Mouse (Mus musculus) limb, embryonic 14.5 days (tissue): Measurements from ENCODE around the gene Gm14147. TPM values are rescaled to one million over a fixed set of nuclear protein-coding genes. Genes with fewer than 3 reads are reported as not detected.
"Not testable (repeated sequence)": the region's sequence is repeated elsewhere in the genome, so short reads cannot be mapped to it uniquely, and the experiment has no call there.

Experiments
- ATAC-seq: fragments of 200-750 bp; cut with Nextera tagmentation; 2 replicates; pipeline ENCODE4 v1.8.0; 2017; ENCODE audit warnings: low read depth, moderate number of reproducible peaks, moderate TSS enrichment; ENCODE audit not compliant: low FRiP score
- DNase-seq: peaks from one replicate; pipeline ENCODE4 v3.0.0-alpha.2; 2015; ENCODE audit warnings: low spot score
- H3K27ac ChIP-seq: fragments of 300-500 bp; sonication (generic); replicated peaks from 2 replicates; pipeline ENCODE4 v1.5.1; 2014; ENCODE audit warnings: low read depth, mild to moderate bottlenecking, low read length, moderate library complexity, mixed read lengths
- H3K27me3 ChIP-seq: fragments of 300-500 bp; sonication (generic); 2 replicates; pipeline ENCODE4 v1.6.1; 2014; ENCODE audit warnings: low read length, mixed read lengths; ENCODE audit not compliant: control insufficient read depth, insufficient read depth
- H3K36me3 ChIP-seq: fragments of 300-500 bp; sonication (generic); 2 replicates; pipeline ENCODE4 v1.6.1; 2014; ENCODE audit warnings: mild to moderate bottlenecking, low read length, moderate library complexity, mixed read lengths; ENCODE audit not compliant: control insufficient read depth, insufficient read depth
- H3K4me1 ChIP-seq: fragments of 300-500 bp; sonication (generic); 2 replicates; pipeline ENCODE4 v1.6.1; 2014; ENCODE audit warnings: antibody characterized with exemption, low read length, mixed read lengths; ENCODE audit not compliant: control insufficient read depth, insufficient read depth
- H3K4me2 ChIP-seq: fragments of 300-500 bp; sonication (generic); replicated peaks from 2 replicates; pipeline ENCODE4 v1.6.1; 2014; ENCODE audit warnings: low read depth, mild to moderate bottlenecking, low read length, moderate library complexity; ENCODE audit not compliant: severe bottlenecking
- H3K4me3 ChIP-seq: fragments of 300-500 bp; sonication (generic); replicated peaks from 2 replicates; pipeline ENCODE4 v1.5.1; 2014; ENCODE audit warnings: low read length
- H3K9ac ChIP-seq: fragments of 300-500 bp; sonication (generic); 2 replicates; pipeline ENCODE4 v1.6.1; 2014; ENCODE audit warnings: mild to moderate bottlenecking, low read depth, low read length, moderate library complexity; ENCODE audit not compliant: severe bottlenecking
- H3K9me3 ChIP-seq: fragments of 300-500 bp; sonication (generic); 2 replicates; pipeline ENCODE4 v1.6.1; 2016; ENCODE audit warnings: low read length; ENCODE audit not compliant: control insufficient read depth
- POLR2A ChIP-seq: fragments of 200-500 bp; IDR thresholded peaks from 2 replicates; pipeline ENCODE4 v1.8.0; 2012; ENCODE audit warnings: inconsistent platforms, mild to moderate bottlenecking, moderate library complexity, borderline replicate concordance; ENCODE audit not compliant: insufficient read depth, insufficient read length; ENCODE audit errors: extremely low read depth
- WGBS: fragments of 180-500 bp; shearing (Covaris S2); extraction: QIAGEN DNeasy Blood & Tissue Kit; methylation state at CpG from one replicate; pipeline ENCODE4 v1.1.7; 2014; 5-methylcytosine and 5-hydroxymethylcytosine counted together
- polyA plus RNA-seq, 2 experiments: library from polyadenylated mRNA; depleted of rRNA in 1 of 2; stranded (reverse) in 1 of 2; unstranded in 1 of 2; fragments of >200 nt; fragmentation: Nextera tagmentation in 1 of 2; extraction: Ambion mirVana in 1 of 2; gene quantifications; 2 replicates each; pipeline versions ENCODE4 v1.2.1 to v1.2.3; 2012 to 2014

The Gm14147 gene
- polyA plus RNA-seq (2012; rRNA removed), result not detected in 2 replicates
- polyA plus RNA-seq (2014; fragmentation: Nextera tagmentation; extraction: Ambion mirVana), result not detected in 2 replicates

GRCm38 (mm10) chr2:151097945-151098344 is at the start of gene Gm14147:
TSS of gene Gm14147 (plus strand) at chr2:151098245.
- H3K9me3 ChIP-seq, ATAC-seq, H3K27ac ChIP-seq: not testable (repeated sequence)

GRCm38 (mm10) chr2:151056637-151057036 is 41.4 kb upstream of the Gm14147 start:
- H3K4me3 ChIP-seq, result no peak overlapping the region
- ATAC-seq (no peak), DNase-seq (no peak)
- H3K9ac ChIP-seq, result no peak overlapping the region
- H3K27ac ChIP-seq, result no peak overlapping the region
- no peaks in the 10 kb centered on the region for H3K36me3 ChIP-seq
- no peak overlapping the region for H3K4me2 ChIP-seq
- no peak for TF ChIP-seq POLR2A
- H3K27me3 ChIP-seq, result no peaks in the 10 kb centered on the region
- H3K4me1 ChIP-seq, result no peaks in the 10 kb centered on the region
- no peaks in the 10 kb centered on the region; the same call in 1 of the 2 replicates for H3K9me3 ChIP-seq
- WGBS, result 89% methylated on average over 1 of the region's 1 CpGs

More at GRCm38 (mm10) chr2:151097945-151098344, at the start of gene Gm14147:
- not testable (repeated sequence) for DNase-seq, H3K9ac ChIP-seq, H3K4me3 ChIP-seq, H3K36me3 ChIP-seq, H3K27me3 ChIP-seq, H3K4me2 ChIP-seq, H3K4me1 ChIP-seq
- no CpG with 5 or more reads among the region's 3 CpGs for WGBS

- H3K27me3 ChIP-seq, H3K9ac ChIP-seq, H3K36me3 ChIP-seq, H3K4me3 ChIP-seq, H3K4me2 ChIP-seq, H3K9me3 ChIP-seq, DNase-seq, ATAC-seq, H3K4me1 ChIP-seq, H3K27ac ChIP-seq: not testable (repeated sequence)
- WGBS, result no CpG with 5 or more reads among the region's 3 CpGs
Measured at GRCm38 (mm10) chr2:151092250-151092649, 5.8 kb upstream of the Gm14147 start, which contains the start of gene Gm14151. TSS of gene Gm14151 (minus strand) at chr2:151092350.

Other genes starting within 250 kb of the Gm14147 start
- 56.5 and 62.2 TPM in 2 replicates for gene Abhd12, start 193.5 kb upstream of the Gm14147 start, polyA plus RNA-seq (2012; rRNA removed)
- 67.1 and 69.7 TPM in 2 replicates for gene Abhd12, start 193.5 kb upstream of the Gm14147 start, polyA plus RNA-seq (2014; fragmentation: Nextera tagmentation; extraction: Ambion mirVana)
- 25.5 and 30.8 TPM in 2 replicates for gene Gins1, start 192.8 kb upstream of the Gm14147 start, polyA plus RNA-seq (2012; rRNA removed)
- gene Gins1, start 192.8 kb upstream of the Gm14147 start, polyA plus RNA-seq (2014; fragmentation: Nextera tagmentation; extraction: Ambion mirVana), result 43.0 and 45.7 TPM in 2 replicates
- gene Ninl, start 58.9 kb upstream of the Gm14147 start, polyA plus RNA-seq (2012; rRNA removed), result 9.6 and 10.0 TPM in 2 replicates
- gene Ninl, start 58.9 kb upstream of the Gm14147 start, polyA plus RNA-seq (2014; fragmentation: Nextera tagmentation; extraction: Ambion mirVana), result 3.9 and 7.9 TPM in 2 replicates
- 13.2 and 16.4 TPM in 2 replicates for gene Nanp, start 58.8 kb upstream of the Gm14147 start, polyA plus RNA-seq (2012; rRNA removed)
- 41.8 and 46.4 TPM in 2 replicates for gene Nanp, start 58.8 kb upstream of the Gm14147 start, polyA plus RNA-seq (2014; fragmentation: Nextera tagmentation; extraction: Ambion mirVana)
- not detected in 2 replicates for gene Gm14151, start 5.9 kb upstream of the Gm14147 start, polyA plus RNA-seq (2012; rRNA removed)
- not detected in 2 replicates for gene Gm14151, start 5.9 kb upstream of the Gm14147 start, polyA plus RNA-seq (2014; fragmentation: Nextera tagmentation; extraction: Ambion mirVana)